Mouse (Mus musculus): ENCODE data around the gene Tesk1.
A peak's percentile ranks its signal among the peaks of the same experiment; 100 is the strongest.

Gene Tesk1

DNA sequence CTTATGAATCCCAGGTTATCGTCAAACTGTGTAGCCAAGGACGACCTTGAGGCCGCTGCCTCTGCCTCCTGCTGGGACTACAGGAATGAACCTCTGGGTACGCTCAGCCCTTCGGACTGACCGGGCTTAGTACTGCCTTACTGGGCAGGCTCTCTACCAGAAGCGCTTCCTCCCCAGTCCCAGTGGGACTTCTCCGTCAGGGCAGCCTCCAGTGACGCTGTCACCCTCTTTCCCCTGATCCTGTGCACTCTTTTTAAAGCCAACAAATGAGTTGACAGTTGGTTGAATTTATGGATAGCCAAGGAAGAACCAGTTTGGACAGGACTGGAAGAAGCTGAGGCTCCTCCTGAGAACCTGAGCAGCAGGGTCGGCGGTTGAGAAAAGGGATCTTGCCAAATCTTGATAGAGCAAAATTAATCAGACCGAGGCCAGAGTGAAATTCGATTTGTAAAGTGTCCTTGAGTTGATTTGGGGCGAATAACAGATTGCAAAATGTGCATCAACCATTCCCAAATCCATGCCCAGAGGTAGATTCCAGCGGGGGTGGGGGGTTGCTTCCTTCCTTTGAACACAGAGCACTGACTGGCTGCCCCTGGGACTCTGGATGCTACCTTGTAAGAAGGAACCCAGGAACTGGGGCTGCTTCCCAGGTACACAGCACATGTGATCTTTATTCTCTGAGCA, 22.6 kb upstream of the Tesk1 start:
- no peak for DNase-seq (ENCODE audit: low read depth)

DNA sequence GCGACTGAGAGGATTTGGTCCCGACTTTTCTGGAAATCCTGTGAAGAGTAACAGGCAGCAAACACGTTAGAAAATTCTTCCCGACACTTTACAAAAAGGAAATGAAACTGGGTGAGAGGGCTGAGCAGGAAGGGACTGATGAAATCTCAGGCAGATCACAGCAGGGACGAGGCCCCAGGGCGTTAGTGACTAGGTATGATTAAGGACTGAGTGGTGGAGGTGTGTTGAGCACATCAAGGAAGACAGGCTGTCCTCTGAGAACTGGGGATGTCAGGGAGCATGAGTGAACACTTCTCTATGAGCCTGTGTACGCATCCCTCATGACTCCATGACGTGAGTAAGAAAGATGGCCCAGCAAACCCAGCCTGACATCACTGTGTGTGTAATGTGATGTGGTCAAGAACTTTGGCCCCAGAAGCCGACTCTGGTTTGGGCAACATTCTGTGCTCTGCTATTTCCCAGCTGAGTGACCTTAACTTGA, 21.9 kb upstream of the Tesk1 start:
- DNase-seq (ENCODE audit: low read depth): peak; percentile 69

DNA sequence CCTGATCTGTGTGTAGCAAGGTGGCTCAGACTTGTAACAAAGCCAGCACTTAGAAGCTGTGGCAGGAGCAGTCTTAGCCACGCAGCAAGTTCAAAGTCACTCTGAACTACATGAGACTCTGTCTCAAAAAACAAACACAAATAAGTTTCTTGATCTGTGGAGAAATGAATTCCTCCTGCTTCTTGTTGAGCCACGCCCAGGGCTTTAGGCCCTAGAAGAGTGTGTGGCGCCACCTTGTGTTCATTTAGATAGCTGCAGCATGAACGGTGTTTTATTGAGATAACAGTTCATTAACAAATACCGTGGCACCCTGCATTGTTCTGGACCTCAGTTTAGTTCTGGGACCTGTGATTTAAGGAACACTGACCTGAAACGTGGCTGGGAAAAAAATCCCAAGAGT, 21.4 kb upstream of the Tesk1 start:
- peak; percentile 92 for DNase-seq (ENCODE audit: low read depth)

DNA sequence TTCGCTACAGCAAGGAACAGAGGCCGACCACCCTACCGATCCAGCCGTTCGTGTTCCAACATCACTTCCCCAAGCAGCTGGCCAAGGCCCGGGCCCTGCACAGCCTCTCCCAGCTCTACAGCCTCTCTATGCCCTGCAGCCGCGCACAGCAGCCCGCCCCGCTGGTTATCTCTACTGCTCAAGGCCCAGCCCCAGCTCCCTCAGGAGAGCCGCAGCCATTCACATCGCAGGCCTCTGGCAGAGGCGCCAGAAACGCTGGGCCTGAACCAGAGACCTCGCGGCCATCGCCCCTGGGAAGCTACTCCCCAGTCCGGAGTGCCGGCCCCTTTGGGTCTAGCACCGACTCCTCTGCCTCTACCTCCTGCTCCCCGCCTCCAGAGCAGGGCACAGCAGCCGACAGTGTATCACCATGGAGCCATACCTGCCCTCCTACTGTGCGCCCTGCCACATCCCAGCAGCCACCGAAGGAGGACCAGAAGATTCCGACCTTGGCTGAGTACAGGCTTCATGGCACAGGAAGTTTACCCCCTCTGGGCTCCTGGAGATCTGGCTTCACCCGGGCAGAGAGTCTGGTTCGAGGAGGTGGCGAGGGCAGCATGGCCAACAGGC, 20.0 kb upstream of the Tesk1 start:
- DNase-seq (ENCODE audit: low read depth): no peak

DNA sequence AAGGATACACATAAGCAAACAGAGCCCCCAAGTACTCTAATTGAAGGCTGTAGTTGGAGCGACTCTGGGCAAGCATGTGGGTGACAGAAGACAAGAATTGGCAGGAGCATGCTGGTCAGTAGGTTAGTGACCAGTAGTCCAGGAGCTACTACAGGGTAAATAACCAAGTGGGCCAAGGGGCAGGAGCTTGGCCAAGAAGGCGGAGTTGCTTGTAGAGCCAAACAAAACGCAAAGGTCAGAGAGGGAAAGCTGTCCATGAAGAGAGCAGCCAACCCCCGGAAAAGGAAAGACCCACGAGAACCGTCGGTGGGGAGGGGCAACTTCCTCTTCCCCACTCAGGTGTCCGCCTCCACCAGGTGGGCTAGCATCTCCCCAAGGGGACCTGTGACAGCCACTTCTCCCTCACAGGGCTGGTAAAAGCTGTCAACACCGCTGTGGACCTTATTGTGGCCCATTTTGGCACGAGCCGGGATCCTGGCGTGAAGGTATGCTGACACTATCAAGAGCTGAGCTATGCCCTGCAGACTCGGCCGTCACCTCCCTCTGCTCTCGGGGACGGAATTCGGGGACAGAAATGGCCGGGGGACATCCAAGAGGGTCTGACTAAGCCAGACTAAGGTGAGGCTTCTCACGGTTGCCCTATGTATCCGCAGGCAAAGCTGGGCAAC, 18.3 kb upstream of the Tesk1 start:
- no peak for DNase-seq (ENCODE audit: low read depth)

DNA sequence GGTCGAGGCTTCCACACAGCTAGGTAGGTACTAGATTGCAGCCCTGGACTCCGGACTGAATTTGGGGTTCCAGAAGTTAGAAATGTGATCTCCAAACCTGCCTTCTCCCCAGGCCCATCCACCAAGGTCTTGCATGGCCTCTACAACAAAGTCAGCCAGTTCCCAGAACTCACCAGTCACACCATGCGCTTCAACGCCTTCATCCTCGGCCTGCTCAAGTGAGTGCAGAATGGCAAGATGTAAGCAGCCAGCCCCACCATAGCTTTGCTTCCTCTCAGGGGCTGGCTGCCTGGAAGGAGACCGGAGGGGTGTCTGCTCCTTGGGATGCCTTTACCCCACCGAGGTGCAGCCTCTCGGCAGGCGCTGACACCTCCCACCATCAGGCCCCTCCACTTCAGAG, 17.7 kb upstream of the Tesk1 start:
- no peak for DNase-seq (ENCODE audit: low read depth)

DNA sequence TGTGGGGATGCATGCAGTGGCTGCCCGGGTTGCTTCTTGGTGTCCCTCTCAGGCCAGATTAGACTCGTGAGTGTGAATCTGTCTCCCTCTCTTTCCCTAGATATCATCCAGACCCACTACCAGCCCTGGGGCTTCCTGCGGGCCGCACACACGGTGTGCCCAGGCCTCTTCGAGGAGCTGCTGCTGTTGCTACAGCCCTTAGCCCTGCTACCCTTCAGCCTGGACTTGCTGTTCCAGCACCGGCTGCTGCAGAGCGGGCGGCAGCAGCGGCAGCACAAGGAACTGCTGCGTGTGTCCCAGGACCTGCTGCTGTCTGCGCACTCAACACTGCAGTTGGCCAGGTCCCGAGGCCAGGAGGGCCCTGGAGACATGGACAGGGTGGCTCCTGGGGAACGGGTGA, 16.5 kb upstream of the Tesk1 start:
- no peak for DNase-seq (ENCODE audit: low read depth)

DNA sequence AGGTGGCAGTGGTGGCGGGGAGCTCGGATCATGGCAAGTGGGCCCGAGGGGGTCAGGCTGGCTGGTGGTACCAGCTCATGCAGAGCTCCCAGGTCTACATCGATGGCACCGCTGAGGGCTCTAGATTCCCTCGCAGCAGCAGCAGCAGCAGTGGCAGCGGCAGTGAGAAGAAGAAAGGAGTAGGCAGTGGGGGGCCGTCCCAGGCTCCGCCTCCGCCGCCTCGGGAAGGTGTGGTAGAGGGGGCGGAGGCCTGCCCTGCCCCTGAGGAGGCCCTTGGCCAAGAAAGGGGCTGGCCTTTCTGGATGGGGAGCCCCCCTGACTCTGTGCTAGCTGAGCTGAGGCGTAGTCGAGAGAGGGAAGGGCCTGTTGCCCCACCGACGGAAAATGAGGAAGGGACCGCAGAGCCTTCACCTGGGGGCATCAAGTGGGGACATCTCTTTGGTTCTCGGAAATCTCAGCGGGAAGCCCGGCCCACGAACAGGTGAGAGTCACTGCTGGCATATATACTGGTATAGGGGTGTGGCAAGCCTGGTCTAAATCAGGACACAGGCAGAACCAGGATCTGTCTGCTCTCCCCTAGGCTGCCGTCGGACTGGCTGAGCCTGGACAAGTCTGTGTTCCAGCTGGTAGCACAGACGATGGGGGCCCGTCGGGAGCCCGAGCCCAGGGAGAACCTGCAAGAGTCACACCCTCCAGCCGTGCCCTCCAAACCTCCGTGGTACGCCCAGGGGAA, 15.9 kb upstream of the Tesk1 start:
- DNase-seq (ENCODE audit: low read depth): no peak

DNA sequence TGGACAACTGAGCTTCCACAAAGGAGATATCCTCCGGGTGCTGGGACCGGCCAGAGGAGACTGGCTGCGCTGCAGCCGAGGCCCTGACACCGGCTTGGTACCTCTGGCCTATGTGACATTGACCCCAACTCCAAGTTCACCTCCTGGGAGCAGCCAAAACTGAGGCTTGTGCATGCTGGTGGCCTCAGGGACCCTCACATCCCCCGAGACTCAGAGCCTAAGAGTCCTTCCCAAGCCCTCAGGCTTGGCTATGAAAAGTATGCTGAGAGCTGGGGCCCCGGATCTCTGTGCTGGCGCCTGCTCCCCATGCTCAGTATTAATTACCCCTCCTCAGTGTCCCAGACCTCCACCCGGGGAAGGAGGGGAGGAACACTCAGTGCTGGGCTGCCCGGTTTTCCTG, 15.3 kb upstream of the Tesk1 start:
- DNase-seq (ENCODE audit: low read depth): no peak

DNA sequence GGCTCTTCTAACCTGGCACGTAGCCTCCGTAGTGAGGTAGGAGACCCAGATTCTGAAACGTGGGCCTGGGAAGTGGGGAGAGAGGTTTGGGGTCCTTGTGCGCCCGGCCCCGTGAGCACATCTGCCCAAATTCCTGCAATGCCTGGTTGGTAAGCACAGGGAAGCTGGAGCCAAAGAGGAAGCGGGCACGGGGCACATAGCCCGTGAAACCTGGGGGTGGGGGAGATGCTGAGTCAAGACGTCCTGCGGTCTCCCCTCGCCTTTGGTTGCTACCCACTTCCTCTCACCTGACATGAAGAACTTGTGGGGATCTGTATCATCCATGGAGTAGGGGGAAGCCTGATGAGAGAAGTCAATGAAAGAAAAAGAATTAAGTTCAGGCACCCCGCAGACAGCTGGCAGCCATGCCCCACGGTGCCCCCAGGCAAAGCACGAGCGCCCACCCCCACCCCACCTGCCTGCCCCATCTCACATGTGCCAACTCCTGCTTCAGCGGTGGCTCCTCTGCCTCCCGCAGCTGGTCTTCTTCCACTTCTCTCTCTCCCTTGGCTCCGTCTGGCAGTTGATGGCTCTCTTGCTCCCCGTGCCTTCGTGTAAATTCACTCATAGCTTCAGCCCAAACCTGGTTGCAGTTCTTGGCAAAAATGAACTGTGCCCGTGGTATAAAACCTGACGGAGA, 14.1 kb upstream of the Tesk1 start:
- no peak for DNase-seq (ENCODE audit: low read depth)

DNA sequence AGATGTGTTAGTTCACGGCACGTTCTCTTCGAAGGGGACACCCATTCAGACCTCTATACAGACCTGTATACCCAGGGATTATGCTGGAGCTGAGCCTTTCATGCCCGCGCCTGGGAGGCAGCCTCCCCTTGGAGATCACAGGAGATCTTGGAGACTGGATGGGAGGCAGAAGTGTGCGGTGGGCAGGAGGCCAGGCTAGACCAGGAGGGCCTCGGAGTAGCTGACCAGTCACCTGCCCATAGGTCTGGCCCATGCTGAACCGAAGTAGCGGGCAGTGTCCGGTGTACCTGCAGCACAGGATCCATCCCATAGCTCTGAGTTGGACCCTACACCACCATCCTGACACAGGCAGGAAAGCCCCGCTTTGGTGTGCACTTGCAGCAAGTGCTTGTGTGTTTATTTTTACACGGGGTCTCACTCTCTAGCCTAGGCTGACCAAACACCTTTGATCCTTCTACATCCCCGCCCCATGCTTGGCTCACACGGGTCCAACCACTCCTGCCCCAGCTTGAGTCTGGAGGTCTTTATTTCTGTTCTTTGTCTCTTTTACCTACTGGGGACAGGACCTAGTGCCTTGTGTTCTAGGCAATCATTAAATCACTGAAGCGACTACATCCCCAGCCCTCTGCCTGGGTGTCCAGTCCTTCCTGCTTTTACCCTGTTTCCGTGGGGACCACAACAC, 13.4 kb upstream of the Tesk1 start:
- no peak for DNase-seq (ENCODE audit: low read depth)

DNA sequence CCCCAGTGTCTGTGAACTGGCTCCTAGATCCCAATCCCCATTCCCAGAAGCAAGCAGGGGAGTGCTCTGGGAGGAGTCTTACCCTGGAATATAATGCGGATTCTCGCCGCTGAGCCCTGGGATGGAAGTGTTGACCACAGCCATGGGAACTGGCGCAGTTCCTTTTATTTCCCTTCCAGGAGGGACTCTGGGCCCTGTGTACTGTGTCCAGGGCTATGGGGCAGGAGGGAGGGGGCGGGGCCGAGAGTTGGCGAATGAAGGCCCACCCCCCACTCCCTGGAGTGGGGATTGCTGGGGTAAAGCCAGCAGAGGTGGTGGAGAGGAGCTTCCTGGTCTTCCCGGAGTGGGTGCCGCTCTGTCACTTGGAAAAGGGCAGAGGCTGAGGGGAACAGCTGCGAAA, 12.8 kb upstream of the Tesk1 start, which contains the start of gene Fam166b:
Gene Fam166b (minus strand): TSS at position 189 of the 400 bp plus-strand sequence.
- DNase-seq (ENCODE audit: low read depth): no peak

DNA sequence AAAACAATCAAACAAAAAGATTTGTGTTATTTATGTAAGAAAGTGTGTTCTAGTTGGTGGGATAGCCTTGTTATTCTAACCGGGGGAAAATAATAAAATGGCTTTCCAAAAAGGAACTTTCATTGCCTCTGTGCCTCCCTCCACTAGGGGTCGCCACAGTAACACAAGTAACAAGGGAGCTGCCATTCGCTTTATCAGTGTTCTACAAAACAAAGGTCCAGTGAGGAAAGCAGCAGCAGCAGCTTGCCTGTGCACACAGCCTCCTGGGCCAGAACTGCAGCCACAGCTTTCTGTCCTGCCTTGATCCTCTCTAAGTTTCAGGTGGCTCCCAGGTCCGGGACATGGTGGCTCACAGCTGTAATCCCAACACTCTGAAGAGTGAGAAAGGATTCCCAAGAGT, 10.0 kb upstream of the Tesk1 start:
- DNase-seq (ENCODE audit: low read depth): peak; percentile 91

DNA sequence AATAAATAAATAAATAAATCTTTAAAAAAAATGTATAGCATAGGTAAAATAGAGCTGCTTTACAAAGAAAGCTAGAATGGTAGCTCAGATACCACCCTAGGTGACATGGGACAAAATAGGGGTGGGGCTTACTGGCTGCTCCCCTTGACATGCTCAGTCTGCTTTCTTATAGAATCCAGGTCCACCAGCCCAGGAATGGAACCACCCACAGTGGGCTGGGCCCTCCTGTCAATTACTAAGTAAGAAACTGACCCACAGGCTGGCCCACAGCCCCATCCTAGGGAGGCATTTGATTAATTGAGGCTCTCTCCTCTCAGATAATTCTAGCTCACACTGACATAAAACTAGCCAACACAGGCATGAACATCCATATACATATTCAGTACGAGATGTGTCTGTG, 8.9 kb upstream of the Tesk1 start:
- no peak for DNase-seq (ENCODE audit: low read depth)

DNA sequence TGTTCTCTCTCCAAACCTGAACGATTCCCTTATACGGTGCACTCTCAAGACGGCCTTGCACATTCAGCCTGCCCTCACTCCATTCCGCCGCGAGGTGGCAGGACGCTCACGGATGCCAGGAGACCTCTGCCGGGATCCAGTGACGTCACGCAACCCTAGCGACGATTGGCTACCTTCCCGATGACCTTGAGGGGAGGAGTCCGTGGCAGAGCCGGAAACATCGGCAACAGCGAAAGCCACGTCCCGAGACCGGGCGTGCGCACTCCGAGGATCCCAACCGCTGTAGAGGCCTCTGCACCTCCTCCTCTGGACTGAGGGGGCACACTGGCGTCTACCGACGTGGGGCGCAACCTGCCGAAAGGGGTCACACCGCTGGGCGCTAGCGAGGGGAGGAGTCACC, 305 bp downstream of the Tesk1 start:
- peak; percentile 99 for DNase-seq (ENCODE audit: low read depth)

DNA sequence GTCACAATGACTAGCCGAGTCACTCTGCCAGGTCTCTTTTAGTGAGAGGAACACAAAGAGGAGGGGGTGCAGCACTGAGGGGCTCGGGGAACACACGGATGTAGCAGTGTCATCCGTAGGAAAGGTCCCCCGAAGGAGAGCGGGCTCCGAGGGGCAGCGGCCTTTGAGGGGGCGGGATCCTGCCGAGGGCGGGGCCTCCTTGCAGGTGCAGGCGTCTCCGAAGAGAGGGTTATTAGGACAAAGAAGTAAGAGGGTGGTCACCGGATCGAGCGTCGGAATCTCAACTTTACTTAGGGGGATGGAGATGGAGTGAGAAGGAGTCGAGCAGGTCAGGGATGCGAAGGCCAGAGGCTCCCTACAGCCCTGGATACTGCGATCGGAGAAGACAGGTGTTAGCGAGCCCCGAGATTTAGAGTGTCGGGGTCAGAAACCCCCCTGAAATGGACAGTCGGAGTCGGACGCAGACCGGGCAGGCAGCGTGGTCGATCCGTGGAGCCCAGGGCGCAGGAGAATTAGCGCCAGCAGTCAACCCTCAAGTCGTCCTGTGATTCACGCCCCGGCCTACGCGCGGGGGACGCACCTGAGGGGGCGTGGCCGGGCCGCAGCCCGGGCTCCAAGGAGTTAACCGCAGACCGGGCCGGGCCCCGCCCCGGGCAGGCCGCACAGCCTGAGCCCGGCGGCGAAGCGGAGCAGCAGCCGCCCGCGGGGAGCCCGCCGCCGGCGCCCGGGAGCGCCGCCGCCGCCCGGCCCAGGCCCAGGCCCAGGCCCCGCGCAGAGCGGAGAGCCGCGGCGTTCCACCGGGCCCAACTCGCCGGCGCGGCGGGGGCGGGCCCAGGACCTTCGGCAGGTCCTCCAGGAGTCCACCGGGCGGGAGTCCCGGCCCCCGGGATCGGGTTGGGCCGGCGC, 970 bp downstream of the Tesk1 start:
- peak; percentile 85 for DNase-seq (ENCODE audit: low read depth)

DNA sequence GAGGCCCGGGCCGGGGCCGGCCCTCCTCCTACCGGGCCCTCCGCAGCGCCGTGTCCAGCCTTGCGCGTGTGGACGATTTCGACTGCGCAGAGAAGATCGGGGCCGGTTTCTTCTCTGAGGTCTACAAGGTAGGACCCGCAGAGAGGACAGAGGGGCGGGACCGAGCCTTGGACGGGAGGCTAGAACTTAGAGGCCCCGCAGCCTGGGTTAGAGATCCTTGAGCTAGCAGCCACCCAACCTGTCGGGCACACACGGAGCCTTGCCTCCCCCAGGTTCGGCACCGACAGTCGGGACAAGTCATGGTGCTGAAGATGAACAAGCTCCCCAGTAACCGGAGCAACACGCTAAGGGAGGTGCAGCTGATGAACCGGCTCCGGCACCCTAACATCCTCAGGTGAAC, 1.8 kb downstream of the Tesk1 start:
- DNase-seq (ENCODE audit: low read depth): peak; percentile 48

DNA sequence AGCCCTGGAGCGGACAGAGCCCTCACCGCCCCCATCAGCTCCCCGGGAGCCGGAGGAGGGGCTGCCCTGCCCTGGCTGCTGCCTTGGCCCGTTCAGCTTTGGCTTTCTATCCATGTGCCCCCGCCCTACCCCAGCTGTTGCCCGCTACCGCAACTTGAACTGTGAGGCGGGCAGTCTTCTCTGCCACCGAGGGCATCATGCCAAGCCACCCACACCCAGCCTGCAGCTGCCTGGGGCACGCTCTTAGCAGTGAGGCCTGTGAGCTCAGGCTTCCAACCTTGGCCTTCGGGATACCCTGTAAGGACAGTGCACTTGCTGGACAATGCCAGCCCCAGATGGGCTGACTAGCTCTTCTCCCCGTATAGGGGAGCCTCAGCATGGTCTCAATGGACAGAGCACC, 5.5 kb downstream of the Tesk1 start:
- no peak for DNase-seq (ENCODE audit: low read depth)

DNA sequence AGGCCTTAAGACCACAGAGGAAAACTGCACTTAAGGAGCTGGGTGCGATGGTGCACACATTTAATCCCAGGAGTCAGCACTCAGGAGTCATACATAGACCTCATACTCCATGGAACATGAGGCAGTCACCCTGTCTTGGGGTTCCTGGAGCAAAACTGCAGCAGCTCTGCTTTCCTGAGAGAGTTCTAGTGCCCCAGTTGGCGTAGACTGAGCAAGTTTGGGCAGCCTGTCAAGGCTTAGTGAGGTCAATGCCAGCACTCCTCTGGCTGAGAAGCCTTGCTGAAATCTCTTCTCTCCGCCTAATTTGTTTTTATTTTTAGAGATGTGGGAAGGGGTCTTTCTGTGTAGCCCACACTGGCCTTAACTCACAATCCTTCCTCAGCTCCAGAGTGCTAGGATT, 6.8 kb downstream of the Tesk1 start:
- DNase-seq (ENCODE audit: low read depth): no peak

DNA sequence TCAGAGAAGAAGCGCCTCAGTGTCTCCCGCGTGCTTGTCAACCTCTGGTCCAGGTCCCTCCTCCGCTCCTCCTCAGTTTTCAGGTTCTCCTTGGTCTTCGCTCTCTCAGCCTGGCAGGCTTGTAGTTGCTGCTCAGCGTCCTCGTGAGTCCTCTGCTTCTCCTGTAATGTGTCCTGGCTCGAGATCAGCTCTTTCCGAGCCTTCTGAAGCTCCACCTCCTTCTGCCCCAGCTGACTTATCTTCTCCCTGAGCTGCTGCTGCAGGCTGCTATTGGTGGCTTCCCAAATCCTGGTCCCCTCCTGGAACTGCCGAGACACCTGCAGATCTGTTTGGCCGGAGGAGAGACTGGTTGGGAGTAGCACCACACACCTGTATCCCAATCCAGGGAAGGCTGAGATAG, 10.6 kb downstream of the Tesk1 start:
- DNase-seq (ENCODE audit: low read depth): no peak

DNA sequence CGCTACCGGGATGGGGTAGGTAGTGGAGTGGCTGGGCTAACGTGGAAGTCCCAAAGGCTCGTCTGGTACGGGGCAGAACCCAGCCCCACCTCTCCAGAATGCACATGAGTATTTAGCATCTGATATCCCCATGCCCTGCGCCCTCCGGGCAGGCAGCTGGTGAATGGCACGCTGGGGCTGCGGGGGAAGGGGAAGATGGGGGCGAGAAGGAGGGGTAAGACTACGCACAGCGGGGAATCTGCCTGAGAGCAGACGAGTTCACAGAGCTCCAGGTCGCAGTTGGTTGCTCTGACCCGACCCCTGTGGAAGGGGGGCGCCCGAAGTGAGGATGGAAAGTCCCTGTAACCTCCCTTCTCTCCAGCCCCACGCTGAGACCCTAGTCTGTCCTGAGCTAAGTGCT, 11.7 kb downstream of the Tesk1 start:
- no peak for DNase-seq (ENCODE audit: low read depth)

All from NIH3T3 (cell line).